Mouse (Mus musculus): Measurements from ENCODE around the gene Stx19. TPM values are rescaled to one million over a fixed set of nuclear protein-coding genes. Genes with fewer than 3 reads are reported as not detected.
A peak's percentile ranks its signal among the peaks of the same experiment; 100 is the strongest.

Stx19 gene
- total RNA-seq, 1 experiment from 2014 or later = 0.23 TPM

GRCm38 (mm10) chr16:62845341-62845740 is 30.9 kb downstream of the Stx19 start:
- ATAC-seq (ENCODE audit: extremely low read depth, insufficient number of reproducible peaks, low FRiP score, poor library complexity, severe bottlenecking) = no peak

GRCm38 (mm10) chr16:62846498-62847312 is 32.2 kb downstream of the Stx19 start, which contains the start of gene Arl13b:
Gene Arl13b (minus strand): TSS chr16:62847040.
- peak; percentile 100 for ATAC-seq (ENCODE audit: extremely low read depth, insufficient number of reproducible peaks, low FRiP score, poor library complexity, severe bottlenecking)

DNA sequence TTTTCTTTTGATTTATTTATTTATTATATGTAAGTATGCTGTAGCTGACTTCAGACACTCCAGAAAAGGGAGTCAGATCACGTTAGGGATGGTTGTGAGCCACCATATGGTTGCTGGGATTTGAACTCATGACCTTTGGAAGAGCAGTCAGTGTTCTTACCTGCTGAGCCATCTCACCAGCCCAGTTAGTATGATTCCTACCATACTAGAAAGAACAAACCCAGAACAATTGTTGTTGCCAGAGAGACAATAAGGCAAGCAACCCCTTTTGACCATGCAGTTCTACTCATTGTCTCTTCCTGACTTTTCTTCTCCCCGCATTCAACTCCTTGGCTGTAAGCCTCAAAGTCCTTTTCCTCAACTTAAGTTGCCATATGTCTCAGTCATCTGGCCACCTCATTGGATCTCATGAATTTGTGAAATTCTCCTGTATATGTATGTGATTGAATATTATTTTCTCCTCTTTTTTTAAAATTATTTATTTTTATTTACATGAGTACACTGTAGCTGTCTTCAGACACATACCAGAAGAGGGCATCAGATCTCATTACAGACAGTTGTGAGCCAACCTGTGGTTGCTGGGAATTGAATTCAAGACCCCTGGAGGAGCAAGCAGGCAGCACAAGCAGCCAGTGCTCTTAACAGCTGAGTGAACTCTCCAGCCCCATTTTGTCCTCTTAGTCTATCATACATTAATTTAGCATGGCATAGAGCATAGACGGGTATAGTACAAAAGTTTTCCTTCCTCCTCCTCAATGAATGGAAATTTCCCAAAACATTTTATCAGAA is 38.2 kb downstream of the Stx19 start:
- no peak for ATAC-seq (ENCODE audit: extremely low read depth, insufficient number of reproducible peaks, low FRiP score, poor library complexity, severe bottlenecking)

DNA sequence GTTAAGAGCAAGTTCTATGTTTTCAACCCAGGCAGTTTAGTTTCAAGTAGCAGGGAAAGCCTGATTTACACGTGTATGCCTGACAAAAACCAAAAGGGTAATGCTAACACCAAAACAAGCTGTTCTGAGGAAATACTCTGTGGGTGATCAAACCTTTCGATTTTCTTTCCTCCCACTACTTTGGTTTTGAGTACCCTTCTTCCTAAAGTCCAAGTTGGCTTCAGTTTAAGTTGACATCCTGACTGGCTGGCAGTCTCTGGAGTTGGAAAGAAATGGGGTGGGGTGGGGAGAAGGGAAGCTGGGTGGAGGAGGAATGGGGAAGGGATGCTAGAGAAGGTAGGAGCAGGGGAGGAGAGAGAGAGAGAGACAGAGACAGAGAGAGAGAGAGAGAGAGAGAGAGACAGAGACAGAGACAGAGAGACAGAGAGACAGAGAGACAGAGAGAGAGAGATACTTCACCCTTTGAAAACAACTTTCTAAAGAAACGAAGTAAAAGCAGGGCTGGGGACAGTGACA is 39.2 kb downstream of the Stx19 start:
- ATAC-seq (ENCODE audit: extremely low read depth, insufficient number of reproducible peaks, low FRiP score, poor library complexity, severe bottlenecking) = no peak

DNA sequence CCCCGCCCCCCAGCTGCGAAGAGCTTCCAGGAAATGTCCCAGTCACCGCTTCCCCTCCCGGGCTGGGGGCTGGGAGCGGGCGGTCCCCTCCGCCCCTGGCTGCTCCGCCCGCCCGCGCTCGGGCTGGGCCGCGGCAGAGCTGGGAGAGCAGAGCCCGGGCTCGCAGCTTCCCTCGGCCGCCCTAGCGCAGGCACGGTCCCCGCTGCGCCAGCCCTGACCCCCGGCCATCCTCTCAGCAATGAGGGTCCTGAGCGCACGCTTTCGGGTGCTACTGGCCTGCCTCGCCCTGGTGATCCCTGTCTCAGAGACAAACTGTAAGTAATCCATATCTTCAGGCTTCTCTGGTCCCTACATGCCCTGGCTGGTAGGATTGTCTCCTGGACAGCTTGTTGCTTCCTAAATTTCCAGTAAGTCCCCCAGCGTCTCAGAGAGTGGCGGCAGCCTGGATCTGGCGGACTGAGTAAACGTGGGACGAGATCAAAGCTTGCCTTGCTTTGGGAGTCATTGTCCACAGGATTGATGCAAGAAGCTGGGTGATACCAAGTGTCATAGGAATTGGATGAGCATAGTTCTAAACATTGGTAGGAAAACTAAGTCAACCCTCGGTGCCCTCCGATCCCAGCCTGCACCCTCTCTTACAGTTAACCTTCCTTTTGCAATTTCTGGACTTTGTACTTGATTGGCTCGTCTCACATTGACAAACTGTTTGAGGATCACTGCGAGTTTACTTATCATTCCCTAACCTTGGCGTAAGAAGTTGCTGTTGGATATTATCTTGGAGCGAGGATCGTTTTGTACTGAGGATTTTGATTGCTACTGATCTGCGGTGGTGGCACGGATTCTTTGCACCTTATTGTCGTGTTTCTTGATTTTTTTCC is 40.0 kb downstream of the Stx19 start, which contains the start of gene Pros1:
Pros1 (plus strand) TSS at position 117 of the 878 bp plus-strand sequence.
- 0 out of 2 replicates have a peak, but pooled peaks have one; percentile 36 for ATAC-seq (ENCODE audit: extremely low read depth, insufficient number of reproducible peaks, low FRiP score, poor library complexity, severe bottlenecking)

GRCm38 (mm10) chr16:62855385-62855784 is 40.9 kb downstream of the Stx19 start:
- ATAC-seq (ENCODE audit: extremely low read depth, insufficient number of reproducible peaks, low FRiP score, poor library complexity, severe bottlenecking) = no peak

DNA sequence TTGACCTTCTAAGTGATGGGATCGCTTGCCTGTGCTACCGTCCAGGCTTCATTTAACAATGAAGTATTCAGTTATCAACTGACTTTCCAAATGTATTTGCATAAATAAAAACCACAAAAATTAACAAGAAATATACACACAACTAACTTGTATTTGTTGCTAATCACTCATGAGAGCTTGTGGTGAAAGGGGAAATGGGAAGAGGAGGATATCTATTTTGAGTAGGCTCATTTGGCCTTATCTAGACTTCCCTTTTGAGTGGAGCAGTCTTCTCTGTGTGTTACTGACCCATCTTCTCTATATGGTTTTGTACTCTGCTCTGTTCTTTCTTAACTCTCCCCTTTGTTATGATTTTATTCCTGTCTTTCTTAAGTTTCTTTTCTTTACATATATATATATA is 41.8 kb downstream of the Stx19 start:
- no peak for ATAC-seq (ENCODE audit: extremely low read depth, insufficient number of reproducible peaks, low FRiP score, poor library complexity, severe bottlenecking)

GRCm38 (mm10) chr16:62857498-62857897 is 43.0 kb downstream of the Stx19 start:
- ATAC-seq (ENCODE audit: extremely low read depth, insufficient number of reproducible peaks, low FRiP score, poor library complexity, severe bottlenecking) = no peak

GRCm38 (mm10) chr16:62858018-62858417 is 43.5 kb downstream of the Stx19 start:
- ATAC-seq (ENCODE audit: extremely low read depth, insufficient number of reproducible peaks, low FRiP score, poor library complexity, severe bottlenecking) = no peak

- no peak for ATAC-seq (ENCODE audit: extremely low read depth, insufficient number of reproducible peaks, low FRiP score, poor library complexity, severe bottlenecking)
Measured at GRCm38 (mm10) chr16:62860140-62860539, 45.7 kb downstream of the Stx19 start.

DNA sequence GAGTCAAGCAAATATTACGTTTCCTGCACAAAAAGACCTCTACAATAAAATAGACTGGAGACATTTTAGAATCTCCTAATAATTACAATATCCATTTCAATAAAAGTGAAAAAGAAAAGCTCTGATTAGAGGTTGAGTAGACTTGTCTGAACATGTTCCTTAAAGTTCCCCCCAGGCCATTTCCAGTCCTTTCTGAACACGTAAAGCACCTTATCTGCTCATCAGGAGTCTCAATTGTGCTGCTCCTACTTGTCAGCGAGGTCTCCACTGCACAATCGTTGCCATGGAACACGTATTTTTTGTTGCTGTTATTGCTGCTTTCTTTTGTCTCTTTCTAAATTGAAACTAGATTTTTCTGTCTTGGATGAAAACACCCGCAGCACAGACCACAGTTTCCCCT is 47.0 kb downstream of the Stx19 start:
- no peak for ATAC-seq (ENCODE audit: extremely low read depth, insufficient number of reproducible peaks, low FRiP score, poor library complexity, severe bottlenecking)

- ATAC-seq (ENCODE audit: extremely low read depth, insufficient number of reproducible peaks, low FRiP score, poor library complexity, severe bottlenecking) = no peak
Measured at GRCm38 (mm10) chr16:62872688-62873117, 58.2 kb downstream of the Stx19 start.

DNA sequence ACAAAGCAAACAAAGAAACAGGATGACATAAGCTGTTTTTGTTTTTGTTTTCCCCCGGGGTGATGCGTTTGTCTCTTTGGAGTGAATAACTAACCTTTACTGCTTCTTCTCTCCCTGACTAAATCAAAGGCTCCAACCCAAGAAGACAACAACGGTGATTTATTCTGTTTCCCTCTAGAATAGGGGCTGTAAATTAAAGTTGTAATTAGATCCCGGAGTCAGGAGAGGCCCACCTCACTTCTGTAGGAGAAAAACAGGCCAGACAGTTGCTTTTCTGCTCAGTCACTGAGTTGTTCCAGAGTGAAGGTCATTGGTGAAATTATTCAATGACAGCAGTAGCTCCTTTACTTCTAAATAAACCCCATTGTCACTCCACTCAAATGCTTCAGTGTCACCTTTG is 58.7 kb downstream of the Stx19 start:
- no peak for ATAC-seq (ENCODE audit: extremely low read depth, insufficient number of reproducible peaks, low FRiP score, poor library complexity, severe bottlenecking)

Other genes with a start within 250 kb of the Stx19 start
- 29.7 and 29.8 TPM in 2 replicates for gene Nsun3, start 27.9 kb upstream of the Stx19 start, total RNA-seq (2017)
- 27.9 and 36.1 TPM in 2 replicates for gene Arl13b, start 32.4 kb downstream of the Stx19 start, total RNA-seq (2017)
- gene Pros1, start 39.6 kb downstream of the Stx19 start, total RNA-seq (2017) = 5.6 and 7.1 TPM in 2 replicates

Data from neutrophil, adult 5-6 weeks (primary cell).